Mouse (Mus musculus) lung, adult 2 months (tissue): Measurements from ENCODE around the gene Nup153. TPM values are rescaled to one million over a fixed set of nuclear protein-coding genes. Genes with fewer than 3 reads are reported as not detected.

ENCODE experiments used
- DNase-seq: peaks from one replicate; pipeline ENCODE4 v3.0.0; 2022
- H3K4me1 ChIP-seq: fragments of 200-500 bp; 2 replicates; pipeline ENCODE4 v1.6.1; 2011; ENCODE audit warnings: low read length; ENCODE audit not compliant: control insufficient read depth, insufficient read depth
- H3K4me3 ChIP-seq: fragments of 200-500 bp; replicated peaks from 2 replicates; pipeline ENCODE3; 2011; ENCODE audit warnings: low read depth, mild to moderate bottlenecking, control low read depth, low read length; ENCODE audit errors: extremely low read depth
- CTCF ChIP-seq: fragments of 200-500 bp; IDR thresholded peaks from 2 replicates; pipeline ENCODE4 v1.5.1; 2011; ENCODE audit warnings: mild to moderate bottlenecking, low read length, control low read depth; ENCODE audit not compliant: insufficient read depth
- POLR2A ChIP-seq: fragments of 200-500 bp; IDR thresholded peaks from 2 replicates; pipeline ENCODE4 v1.6.1; 2011; ENCODE audit warnings: low read depth, mild to moderate bottlenecking, control low read depth, low read length, borderline replicate concordance; ENCODE audit errors: extremely low read depth
- WGBS: fragments of 180-500 bp; shearing (Covaris S2); methylation state at CpG from one replicate; pipeline ENCODE4 v1.1.7; 2018; 5-methylcytosine and 5-hydroxymethylcytosine counted together
- polyA plus RNA-seq: library from polyadenylated mRNA; depleted of rRNA; stranded (reverse); fragments of >200 nt; gene quantifications from 2 replicates; pipeline ENCODE4 v1.2.3, GENCODE M21; 2012

The Nup153 gene
- polyA plus RNA-seq, 1 experiment: 70.4 TPM

DNA sequence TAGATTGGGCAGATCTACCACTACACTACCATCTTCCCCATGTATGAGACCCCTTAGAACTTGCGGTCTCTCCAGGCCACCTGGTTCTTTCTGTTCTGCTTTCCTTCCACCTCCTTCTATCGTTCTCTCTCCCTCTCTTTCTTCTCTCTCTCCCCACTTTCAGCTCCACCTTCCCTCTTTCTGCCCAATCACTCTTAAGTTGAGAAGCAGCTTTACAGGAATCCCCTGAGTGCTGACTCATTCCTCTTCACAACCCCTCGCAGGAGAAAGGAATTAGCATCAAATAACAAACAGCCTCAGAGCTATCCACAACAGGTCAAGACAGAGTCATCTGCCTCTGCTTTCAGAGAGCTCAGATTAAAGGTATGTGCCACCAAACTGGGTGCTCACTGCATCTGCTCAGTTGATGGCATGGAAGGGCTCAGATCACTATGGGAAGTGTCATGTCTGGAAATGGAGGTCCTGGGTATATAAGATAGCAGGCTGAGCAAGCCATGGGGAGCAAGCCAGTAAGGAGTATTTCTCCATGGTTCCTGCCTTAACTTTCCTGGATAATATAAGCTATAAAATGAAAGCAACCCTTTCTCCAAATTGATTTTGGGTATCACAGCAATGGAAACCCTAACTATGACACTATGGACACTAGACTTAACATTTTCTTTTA is 11.6 kb downstream of the Nup153 start:
- no peak for DNase-seq
- no peak for TF ChIP-seq POLR2A
- no peak for TF ChIP-seq CTCF
- Histone ChIP-seq H3K4me1 (peaks cover 2% of the 10 kb centered on the region; the same call in 1 of the 2 replicates), H3K4me3 (no peak overlapping the region)
- 54% methylated on average over 3 of the region's 3 CpGs for WGBS

DNA sequence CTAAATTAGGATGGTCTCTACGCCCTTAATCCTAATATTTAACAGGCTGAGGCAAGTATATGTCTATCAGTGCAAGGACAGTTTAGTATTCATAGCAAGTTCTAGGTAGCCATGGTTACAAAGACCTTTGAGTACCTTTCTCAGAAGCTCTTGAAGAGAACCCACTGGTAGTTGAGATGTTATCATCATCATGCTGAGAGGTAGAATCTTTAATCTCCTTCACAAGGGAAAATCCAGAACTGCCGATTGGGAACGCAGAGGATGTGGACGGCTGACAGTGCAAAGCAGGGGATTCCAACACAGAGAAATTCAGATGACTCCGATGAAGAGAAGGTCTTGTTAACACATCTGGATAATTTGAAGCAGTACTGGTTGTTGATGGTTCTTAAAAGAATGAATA is 14.3 kb downstream of the Nup153 start:
- 88% methylated on average over 5 of the region's 5 CpGs for WGBS
- no peak for DNase-seq
- H3K4me1 ChIP-seq: peaks cover 2% of the 10 kb centered on the region; the same call in 1 of the 2 replicates
- TF ChIP-seq CTCF (no peak), POLR2A (no peak)
- H3K4me3 ChIP-seq: no peak overlapping the region

DNA sequence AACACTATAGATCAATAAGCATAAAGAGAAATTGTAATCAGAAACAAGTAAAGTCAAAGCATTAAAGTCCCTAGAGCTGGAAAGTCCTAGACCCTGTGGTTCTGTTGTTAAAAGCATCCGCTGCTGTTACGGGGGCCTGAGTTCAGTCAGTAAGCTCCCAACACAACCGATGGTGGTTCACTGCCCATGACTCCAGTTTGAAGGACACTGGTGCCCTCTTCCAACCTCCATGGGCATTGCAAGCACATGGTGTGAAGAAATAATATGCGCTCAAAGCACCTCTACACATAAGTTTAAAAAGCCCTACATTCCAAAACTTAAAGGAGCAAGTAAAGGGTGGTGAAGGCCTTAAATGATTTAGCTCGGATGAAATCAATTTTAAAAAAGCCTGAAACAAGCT is 24.6 kb downstream of the Nup153 start:
- 77% methylated on average over 5 of the region's 5 CpGs for WGBS
- H3K4me1 ChIP-seq: peaks cover 3% of the 10 kb centered on the region; the same call in 1 of the 2 replicates
- DNase-seq: no peak
- H3K4me3 ChIP-seq: no peak overlapping the region
- TF ChIP-seq POLR2A (no peak), CTCF (peak; percentile 45; the same call in 1 of the 2 replicates)

DNA sequence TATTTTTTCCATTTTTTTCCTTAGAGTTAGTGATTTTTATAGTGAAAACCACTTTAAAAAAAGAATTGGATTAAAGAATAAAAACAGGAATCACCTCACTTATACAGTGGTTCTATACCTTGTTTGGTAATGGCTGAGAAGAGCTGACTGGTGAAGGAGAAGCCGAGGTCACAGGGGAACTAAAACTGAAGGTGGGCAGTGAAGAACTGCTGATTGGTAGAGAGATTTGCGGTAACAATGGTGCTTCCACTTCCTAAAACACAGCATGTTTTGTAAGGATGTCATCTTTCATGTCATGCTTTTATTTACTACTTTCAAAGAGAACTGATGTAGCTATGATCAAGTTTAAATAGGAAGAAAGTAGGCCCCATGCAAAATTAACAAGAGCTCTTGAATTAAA is 26.3 kb downstream of the Nup153 start:
- no peak for DNase-seq
- Histone ChIP-seq H3K4me3 (no peak overlapping the region), H3K4me1 (peaks cover 7% of the 10 kb centered on the region; the same call in 1 of the 2 replicates)
- TF ChIP-seq POLR2A (no peak), CTCF (no peak)
- 66% methylated on average over 2 of the region's 2 CpGs for WGBS

GRCm38 (mm10) chr13:46699372-46699771 is 28.4 kb downstream of the Nup153 start:
- no peak for DNase-seq

GRCm38 (mm10) chr13:46696788-46697187 is 31.0 kb downstream of the Nup153 start:
- TF ChIP-seq POLR2A (no peak), CTCF (no peak)
- peak; percentile 22 for DNase-seq
- Histone ChIP-seq H3K4me1 (peaks cover 7% of the 10 kb centered on the region; the same call in 1 of the 2 replicates), H3K4me3 (no peak overlapping the region)
- 66% methylated on average over 2 of the region's 2 CpGs for WGBS

More at GRCm38 (mm10) chr13:46699372-46699771, 28.4 kb downstream of the Nup153 start:
- no peak for TF ChIP-seq POLR2A
- TF ChIP-seq CTCF: no peak
- Histone ChIP-seq H3K4me3 (no peak overlapping the region), H3K4me1 (peaks cover 7% of the 10 kb centered on the region; the same call in 1 of the 2 replicates)
- 69% methylated on average over 1 of the region's 1 CpGs for WGBS

- TF ChIP-seq CTCF: no peak
- no peak for TF ChIP-seq POLR2A
- no peak overlapping the region for H3K4me3 ChIP-seq
- DNase-seq: no peak
- WGBS: 75% methylated on average over 1 of the region's 1 CpGs
- peaks cover 7% of the 10 kb centered on the region; the same call in 1 of the 2 replicates for H3K4me1 ChIP-seq
Observed at GRCm38 (mm10) chr13:46695932-46696331, 31.8 kb downstream of the Nup153 start.

DNA sequence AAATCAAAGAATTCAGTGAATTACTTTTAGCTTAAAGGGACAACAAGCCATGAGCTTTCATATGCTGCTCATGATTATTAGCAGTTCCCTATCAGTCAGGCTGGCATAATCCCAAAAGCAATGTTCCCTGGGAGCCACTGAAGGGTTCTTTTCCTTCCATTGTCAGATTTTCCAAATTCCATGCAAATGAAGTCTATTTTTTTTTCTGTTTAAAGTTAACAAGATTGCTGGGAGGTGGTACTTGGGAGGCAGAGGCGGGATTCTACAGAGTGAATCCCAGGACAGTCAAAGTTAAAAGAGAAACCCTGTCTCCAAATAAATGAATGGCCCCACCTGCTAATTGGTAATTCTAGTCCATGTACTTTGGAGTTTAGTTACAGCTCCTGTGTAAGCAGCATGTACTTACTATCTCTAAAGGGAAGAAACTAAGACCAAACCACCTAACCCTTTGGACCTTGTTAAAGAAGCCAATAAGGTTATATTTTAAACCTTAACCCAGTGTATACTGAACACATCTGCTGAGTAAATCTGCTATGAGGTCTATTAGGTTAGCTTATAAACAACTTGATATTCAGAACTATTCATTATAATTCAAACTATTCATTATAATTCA is 32.3 kb downstream of the Nup153 start:
- peaks cover 7% of the 10 kb centered on the region; the same call in 1 of the 2 replicates for H3K4me1 ChIP-seq
- DNase-seq: no peak
- WGBS: 62% methylated on average over 1 of the region's 1 CpGs
- TF ChIP-seq CTCF: no peak
- no peak for TF ChIP-seq POLR2A
- H3K4me3 ChIP-seq: no peak overlapping the region

DNA sequence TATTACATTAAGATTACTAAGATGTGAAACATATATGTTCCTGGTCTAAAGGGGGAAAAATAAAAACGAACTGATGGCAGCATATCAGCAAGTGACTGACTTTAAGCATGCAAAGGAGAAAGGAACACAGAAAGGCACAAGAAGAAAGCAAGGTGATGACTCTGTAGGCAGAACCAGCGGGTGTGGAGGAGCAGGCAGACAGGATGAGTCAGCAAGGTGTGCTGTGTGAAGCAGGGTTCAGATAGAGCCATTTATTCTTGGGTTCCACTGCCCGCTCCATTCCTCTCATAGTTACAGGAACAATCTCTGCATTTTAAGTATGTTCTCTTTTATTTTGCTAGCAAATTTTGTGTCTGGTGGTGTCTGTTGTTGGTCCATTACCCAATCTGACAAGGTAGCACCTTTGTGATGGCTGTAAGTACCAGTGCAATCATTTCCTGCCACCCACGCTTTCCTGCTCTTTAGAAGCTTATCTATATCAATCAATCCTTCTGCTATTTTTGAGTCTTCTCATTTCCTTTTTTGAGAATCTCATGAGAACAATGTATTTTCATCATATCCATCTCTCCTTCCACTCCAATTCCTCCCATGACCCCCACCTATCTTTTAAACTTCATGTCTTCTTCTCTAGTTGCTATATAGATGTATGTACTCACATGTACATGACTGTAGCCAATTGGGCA is 37.0 kb downstream of the Nup153 start:
- TF ChIP-seq POLR2A: no peak
- no peak for TF ChIP-seq CTCF
- Histone ChIP-seq H3K4me3 (no peak overlapping the region), H3K4me1 (no peaks in the 10 kb centered on the region)
- 71% methylated on average over 4 of the region's 4 CpGs for WGBS
- DNase-seq: no peak

GRCm38 (mm10) chr13:46683370-46683769 is 44.4 kb downstream of the Nup153 start:
- Histone ChIP-seq H3K4me1 (no peaks in the 10 kb centered on the region), H3K4me3 (no peak overlapping the region)
- DNase-seq: no peak
- WGBS: 76% methylated on average over 1 of the region's 1 CpGs
- no peak for TF ChIP-seq CTCF
- no peak for TF ChIP-seq POLR2A
